9 mouse cellular contexts compared by ENCODE assay signal in the genomic region with DNA sequence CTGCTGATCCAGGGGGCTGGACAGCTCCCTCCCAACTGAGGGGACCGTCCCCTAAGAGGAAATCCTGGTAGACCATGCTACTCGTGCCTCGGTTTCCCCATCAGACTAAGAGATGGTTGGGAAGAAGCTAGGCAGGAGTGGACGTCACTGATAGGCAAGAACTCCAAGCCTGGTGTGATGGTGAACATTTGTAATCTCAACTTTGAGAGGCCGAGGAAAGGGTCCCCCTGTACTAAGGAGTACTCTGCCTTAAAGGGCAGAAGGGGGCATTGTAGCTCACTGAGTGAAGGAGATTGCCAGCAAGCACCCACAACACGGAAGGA. TPM values are rescaled to one million over a fixed set of nuclear protein-coding genes. Genes with fewer than 3 reads are reported as not detected.
DNase-seq lines count a peak whose midpoint lies in the region; ATAC-seq and TF ChIP-seq lines count a peak whose summit lies in the region.
"Had no signal": no experiment of that assay in that cellular context is flagged by ENCODE, and none has a peak within 500 bp of the region (broad histone marks: within the 10 kb centered on the region; RNA-seq: fewer than 3 reads in every experiment).

No protein-coding gene starts in this region.

- ATAC-seq in forebrain, embryonic 15.5 days (replicated peaks): no peak
- no peak for ATAC-seq in liver, embryonic 11.5 days (replicated peaks; ENCODE audit: low FRiP score)
- ATAC-seq in liver, postnatal 0 days: no peak
- no peak for ATAC-seq in forebrain, embryonic 14.5 days
- no peak for ATAC-seq in midbrain, embryonic 13.5 days

- peaks cover 75% of the 10 kb centered on the region for H3K27me3 ChIP-seq in forebrain, embryonic 10.5 days (ENCODE audit: poor library complexity, severe bottlenecking)
- H3K27me3 ChIP-seq in forebrain, embryonic 15.5 days: peaks cover 53% of the 10 kb centered on the region
- H3K27me3 ChIP-seq in liver, embryonic 11.5 days (replicated peaks; ENCODE audit: control insufficient read depth, insufficient read depth, low read length): peaks cover 63% of the 10 kb centered on the region
- H3K27me3 ChIP-seq in liver, postnatal 0 days (ENCODE audit: insufficient read depth, low read length): peaks cover 63% of the 10 kb centered on the region
- peaks cover 48% of the 10 kb centered on the region for H3K27me3 ChIP-seq in forebrain, embryonic 14.5 days (replicated peaks; ENCODE audit: control insufficient read depth, insufficient read depth, low read length)
- peaks cover 68% of the 10 kb centered on the region for H3K27me3 ChIP-seq in midbrain, embryonic 13.5 days

- H3K9me3 ChIP-seq in forebrain, embryonic 10.5 days: no peaks in the 10 kb centered on the region
- no peaks in the 10 kb centered on the region for H3K9me3 ChIP-seq in forebrain, embryonic 15.5 days
- no peaks in the 10 kb centered on the region for H3K9me3 ChIP-seq in liver, embryonic 11.5 days (ENCODE audit: control insufficient read depth, low read length)
- H3K9me3 ChIP-seq in liver, postnatal 0 days (ENCODE audit: low read length): no peaks in the 10 kb centered on the region
- H3K9me3 ChIP-seq in forebrain, embryonic 14.5 days (replicated peaks; ENCODE audit: control insufficient read depth, low read length): no peaks in the 10 kb centered on the region
- H3K9me3 ChIP-seq in midbrain, embryonic 13.5 days: no peaks in the 10 kb centered on the region

- H3K4me1 ChIP-seq in forebrain, embryonic 10.5 days: peaks cover 64% of the 10 kb centered on the region
- H3K4me1 ChIP-seq in forebrain, embryonic 15.5 days: peaks cover 54% of the 10 kb centered on the region
- H3K4me1 ChIP-seq in liver, embryonic 11.5 days (replicated peaks; ENCODE audit: control insufficient read depth, insufficient read depth, low read length): peaks cover 12% of the 10 kb centered on the region
- H3K4me1 ChIP-seq in liver, postnatal 0 days (ENCODE audit: insufficient read depth): peaks cover 31% of the 10 kb centered on the region
- peaks cover 11% of the 10 kb centered on the region for H3K4me1 ChIP-seq in forebrain, embryonic 14.5 days (ENCODE audit: control insufficient read depth, insufficient read depth, low read length)
- peaks cover 54% of the 10 kb centered on the region for H3K4me1 ChIP-seq in midbrain, embryonic 13.5 days (replicated peaks)

- H3K4me3 ChIP-seq in forebrain, embryonic 10.5 days: peak overlapping the region; percentile 49; the same call in 1 of the 2 replicates
- H3K4me3 ChIP-seq in forebrain, embryonic 15.5 days: no peak overlapping the region
- peak overlapping the region; percentile 36; the same call in 1 of the 2 replicates for H3K4me3 ChIP-seq in liver, embryonic 11.5 days (ENCODE audit: low read depth, low read length)
- no peak overlapping the region for H3K4me3 ChIP-seq in liver, postnatal 0 days (ENCODE audit: low read depth, low read length)
- peak overlapping the region; percentile 19 for H3K4me3 ChIP-seq in forebrain, embryonic 14.5 days (ENCODE audit: low read depth, low read length)
- peak overlapping the region; percentile 32 for H3K4me3 ChIP-seq in midbrain, embryonic 13.5 days (replicated peaks)

- no peak overlapping the region for H3K9ac ChIP-seq in forebrain, embryonic 15.5 days (replicated peaks)
- H3K9ac ChIP-seq in liver, embryonic 11.5 days (ENCODE audit: low read depth, low read length): no peak overlapping the region
- no peak overlapping the region for H3K9ac ChIP-seq in liver, postnatal 0 days (replicated peaks)
- H3K9ac ChIP-seq in forebrain, embryonic 14.5 days (ENCODE audit: low read length): peak overlapping the region; percentile 10
- no peak overlapping the region; the same call in 1 of the 2 replicates for H3K9ac ChIP-seq in midbrain, embryonic 13.5 days (replicated peaks)

- WGBS in forebrain, embryonic 10.5 days: 12% methylated on average over 6 of the region's 6 CpGs
- WGBS in forebrain, embryonic 15.5 days: 8% methylated on average over 6 of the region's 6 CpGs
- WGBS in liver, embryonic 11.5 days: 9% methylated on average over 6 of the region's 6 CpGs
- WGBS in liver, postnatal 0 days (ENCODE audit: insufficient replicate concordance): 5% methylated on average over 6 of the region's 6 CpGs
- WGBS in forebrain, embryonic 14.5 days: 10% methylated on average over 6 of the region's 6 CpGs
- 15% methylated on average over 6 of the region's 6 CpGs for WGBS in midbrain, embryonic 13.5 days

- no peak overlapping the region for H3K4me2 ChIP-seq in forebrain, embryonic 15.5 days (replicated peaks)
- peak overlapping the region; percentile 59; the same call in 1 of the 2 replicates for H3K4me2 ChIP-seq in liver, embryonic 11.5 days
- H3K4me2 ChIP-seq in liver, postnatal 0 days (ENCODE audit: low read depth, low read length): no peak overlapping the region; the same call in 1 of the 2 replicates
- H3K4me2 ChIP-seq in forebrain, embryonic 14.5 days (ENCODE audit: low read length): peak overlapping the region; percentile 39; the same call in 1 of the 2 replicates
- peak overlapping the region; percentile 54 for H3K4me2 ChIP-seq in midbrain, embryonic 13.5 days (replicated peaks)

- H3K36me3 ChIP-seq in forebrain, embryonic 10.5 days (replicated peaks): no peaks in the 10 kb centered on the region
- no peaks in the 10 kb centered on the region for H3K36me3 ChIP-seq in forebrain, embryonic 15.5 days
- H3K36me3 ChIP-seq in liver, embryonic 11.5 days (ENCODE audit: control insufficient read depth, insufficient read depth, low read length): no peaks in the 10 kb centered on the region
- no peaks in the 10 kb centered on the region for H3K36me3 ChIP-seq in liver, postnatal 0 days (replicated peaks; ENCODE audit: insufficient read depth, low read length)
- H3K36me3 ChIP-seq in forebrain, embryonic 14.5 days (ENCODE audit: control insufficient read depth, insufficient read depth, low read length): no peaks in the 10 kb centered on the region
- no peaks in the 10 kb centered on the region for H3K36me3 ChIP-seq in midbrain, embryonic 13.5 days

- TF ChIP-seq EP300 in liver, postnatal 0 days (IDR thresholded peaks at IDR 0.05; ENCODE audit: low read depth): no peak

- no peak for TF ChIP-seq CTCF in liver, postnatal 0 days (IDR thresholded peaks at IDR 0.05; ENCODE audit: low read depth)

- no peak for DNase-seq in forebrain, embryonic 10.5 days (ENCODE audit: extremely low spot score, low spot score)
- no peak for DNase-seq in liver, embryonic 11.5 days (ENCODE audit: low spot score)
- no peak for DNase-seq in liver, postnatal 0 days
- DNase-seq in forebrain, embryonic 14.5 days (ENCODE audit: low spot score): no peak
- no peak for DNase-seq in gastrocnemius, postnatal 4 days (ENCODE audit: low spot score in 2 of 2)
- no peak for DNase-seq in cerebellum, postnatal 14 days

- no peak overlapping the region for H3K27ac ChIP-seq in forebrain, embryonic 10.5 days
- H3K27ac ChIP-seq in forebrain, embryonic 15.5 days (replicated peaks): no peak overlapping the region
- H3K27ac ChIP-seq in liver, embryonic 11.5 days (ENCODE audit: low read depth, low read length): no peak overlapping the region
- no peak overlapping the region for H3K27ac ChIP-seq in liver, postnatal 0 days (ENCODE audit: low read depth)
- no peak overlapping the region for H3K27ac ChIP-seq in forebrain, embryonic 14.5 days (ENCODE audit: low read depth, low read length)
- H3K27ac ChIP-seq in midbrain, embryonic 13.5 days: no peak overlapping the region
- H3K27ac ChIP-seq: macrophage had no signal

RNA-seq across cellular contexts. Expression of a gene that starts 4.5 kb away (rescaled TPM):
- 0.10 TPM in 1 of 2 replicates, not detected in the other for polyA plus RNA-seq in forebrain, embryonic 10.5 days (2016; fragmentation: Nextera tagmentation; extraction: Ambion mirVana)
- polyA plus RNA-seq in forebrain, embryonic 15.5 days (2015; fragmentation: Nextera tagmentation; extraction: Ambion mirVana): 0.11 TPM in 2 replicates
- 0.07 TPM in 1 of 2 replicates, not detected in the other for polyA plus RNA-seq in liver, embryonic 11.5 days (2014; fragmentation: Nextera tagmentation; extraction: Ambion mirVana)
- 0.06 TPM in 1 of 2 replicates, not detected in the other for polyA plus RNA-seq in liver, postnatal 0 days (2015; fragmentation: Nextera tagmentation; extraction: Ambion mirVana)
- 0.17 TPM in 1 of 2 replicates, not detected in the other for polyA plus RNA-seq in forebrain, embryonic 14.5 days (2014; fragmentation: Nextera tagmentation; extraction: Ambion mirVana)
- not detected in 2 replicates for polyA plus RNA-seq in midbrain, embryonic 13.5 days (2015; fragmentation: Nextera tagmentation; extraction: Ambion mirVana)
- total RNA-seq in gastrocnemius, postnatal 4 days (2021): 1 to 10 TPM; 2.5 to 3.8 TPM

RNA-seq across cellular contexts. Expression of a gene that starts 22.9 kb away (rescaled TPM):
- 32.1 and 33.1 TPM in 2 replicates for polyA plus RNA-seq in forebrain, embryonic 10.5 days (2016; fragmentation: Nextera tagmentation; extraction: Ambion mirVana)
- polyA plus RNA-seq in forebrain, embryonic 15.5 days (2015; fragmentation: Nextera tagmentation; extraction: Ambion mirVana): 123 and 127 TPM in 2 replicates
- polyA plus RNA-seq in liver, embryonic 11.5 days (2014; fragmentation: Nextera tagmentation; extraction: Ambion mirVana): 8.2 and 11.1 TPM in 2 replicates
- 1.5 and 4.6 TPM in 2 replicates for polyA plus RNA-seq in liver, postnatal 0 days (2015; fragmentation: Nextera tagmentation; extraction: Ambion mirVana)
- polyA plus RNA-seq in forebrain, embryonic 14.5 days (2014; fragmentation: Nextera tagmentation; extraction: Ambion mirVana): 102 and 109 TPM in 2 replicates
- polyA plus RNA-seq in midbrain, embryonic 13.5 days (2015; fragmentation: Nextera tagmentation; extraction: Ambion mirVana): 97.4 and 102 TPM in 2 replicates
- total RNA-seq in gastrocnemius, postnatal 4 days (2021): 100 to 1,000 TPM; 473 to 501 TPM

RNA-seq across cellular contexts. Expression of a gene that starts 25.5 kb away (rescaled TPM):
- 0.41 and 0.51 TPM in 2 replicates for polyA plus RNA-seq in forebrain, embryonic 10.5 days (2016; fragmentation: Nextera tagmentation; extraction: Ambion mirVana)
- 0.19 and 0.31 TPM in 2 replicates for polyA plus RNA-seq in forebrain, embryonic 15.5 days (2015; fragmentation: Nextera tagmentation; extraction: Ambion mirVana)
- not detected in 2 replicates for polyA plus RNA-seq in liver, embryonic 11.5 days (2014; fragmentation: Nextera tagmentation; extraction: Ambion mirVana)
- polyA plus RNA-seq in liver, postnatal 0 days (2015; fragmentation: Nextera tagmentation; extraction: Ambion mirVana): 0.15 TPM in 1 of 2 replicates, not detected in the other
- 0.30 and 0.67 TPM in 2 replicates for polyA plus RNA-seq in forebrain, embryonic 14.5 days (2014; fragmentation: Nextera tagmentation; extraction: Ambion mirVana)
- polyA plus RNA-seq in midbrain, embryonic 13.5 days (2015; fragmentation: Nextera tagmentation; extraction: Ambion mirVana): 0.34 and 0.88 TPM in 2 replicates
- not detected for total RNA-seq in gastrocnemius, postnatal 4 days (2021)
- polyA plus RNA-seq: macrophage had no signal

RNA-seq across cellular contexts. Expression of a gene that starts 33.8 kb away (rescaled TPM):
- 47.4 and 56.9 TPM in 2 replicates for polyA plus RNA-seq in forebrain, embryonic 10.5 days (2016; fragmentation: Nextera tagmentation; extraction: Ambion mirVana)
- polyA plus RNA-seq in forebrain, embryonic 15.5 days (2015; fragmentation: Nextera tagmentation; extraction: Ambion mirVana): 37.6 and 39.5 TPM in 2 replicates
- polyA plus RNA-seq in liver, embryonic 11.5 days (2014; fragmentation: Nextera tagmentation; extraction: Ambion mirVana): 85.9 and 87.5 TPM in 2 replicates
- polyA plus RNA-seq in liver, postnatal 0 days (2015; fragmentation: Nextera tagmentation; extraction: Ambion mirVana): 36.2 and 36.4 TPM in 2 replicates
- polyA plus RNA-seq in forebrain, embryonic 14.5 days (2014; fragmentation: Nextera tagmentation; extraction: Ambion mirVana): 27.1 and 32.3 TPM in 2 replicates
- 28.6 and 38.0 TPM in 2 replicates for polyA plus RNA-seq in midbrain, embryonic 13.5 days (2015; fragmentation: Nextera tagmentation; extraction: Ambion mirVana)
- total RNA-seq in gastrocnemius, postnatal 4 days (2021): 10 to 100 TPM; 65.3 to 71.9 TPM

RNA-seq across cellular contexts. Expression of a gene that starts 39.2 kb away (rescaled TPM):
- polyA plus RNA-seq in forebrain, embryonic 10.5 days (2016; fragmentation: Nextera tagmentation; extraction: Ambion mirVana): 95.3 and 96.1 TPM in 2 replicates
- polyA plus RNA-seq in forebrain, embryonic 15.5 days (2015; fragmentation: Nextera tagmentation; extraction: Ambion mirVana): 94.6 and 95.4 TPM in 2 replicates
- polyA plus RNA-seq in liver, embryonic 11.5 days (2014; fragmentation: Nextera tagmentation; extraction: Ambion mirVana): 46.4 and 46.8 TPM in 2 replicates
- 9.6 and 9.8 TPM in 2 replicates for polyA plus RNA-seq in liver, postnatal 0 days (2015; fragmentation: Nextera tagmentation; extraction: Ambion mirVana)
- 99.5 and 101 TPM in 2 replicates for polyA plus RNA-seq in forebrain, embryonic 14.5 days (2014; fragmentation: Nextera tagmentation; extraction: Ambion mirVana)
- 84.1 and 91.9 TPM in 2 replicates for polyA plus RNA-seq in midbrain, embryonic 13.5 days (2015; fragmentation: Nextera tagmentation; extraction: Ambion mirVana)
- 10 to 100 TPM; 33.1 to 34.5 TPM for total RNA-seq in gastrocnemius, postnatal 4 days (2021)

Comparison
In these comparisons a context has a peak if more than half of its experiments do, and no peak if none do; other contexts are left out.
1. H3K4me3 ChIP-seq: peak in forebrain, embryonic 10.5 days (single experiment), liver, embryonic 11.5 days (single experiment), forebrain, embryonic 14.5 days (single experiment) and midbrain, embryonic 13.5 days (single experiment); none in forebrain, embryonic 15.5 days (single experiment) and liver, postnatal 0 days (single experiment).
2. H3K4me2 ChIP-seq: peak in liver, embryonic 11.5 days (single experiment), forebrain, embryonic 14.5 days (single experiment) and midbrain, embryonic 13.5 days (single experiment); none in forebrain, embryonic 15.5 days (single experiment) and liver, postnatal 0 days (single experiment).